Comparison of ENCODE assay signal across 30 mouse cellular contexts in the genomic region with DNA sequence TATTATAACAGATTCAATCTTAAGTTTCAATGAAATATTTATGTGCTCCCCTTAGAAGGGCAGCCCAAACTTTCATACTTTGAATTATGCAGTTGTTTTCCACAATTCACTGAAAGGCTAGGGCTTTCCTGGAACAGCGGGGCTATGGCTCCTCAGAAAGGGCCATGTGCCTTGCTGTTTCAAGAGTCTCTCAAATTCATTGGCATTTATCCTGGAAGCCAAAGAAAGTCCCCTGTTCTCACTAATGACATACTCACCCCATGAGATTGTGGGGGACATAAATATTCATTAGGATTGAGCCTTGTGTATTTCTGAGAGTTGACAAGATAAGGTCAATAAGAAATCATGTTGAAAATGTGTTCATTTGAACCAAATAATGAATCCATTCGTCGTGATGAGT.
DNase-seq lines count a peak whose midpoint lies in the region; ATAC-seq and TF ChIP-seq lines count a peak whose summit lies in the region.
"Had no signal": no experiment of that assay in that cellular context is flagged by ENCODE, and none has a peak within 500 bp of the region (broad histone marks: within the 10 kb centered on the region; RNA-seq: fewer than 3 reads in every experiment).

No protein-coding gene starts in this region.

- DNase-seq in forebrain, embryonic 14.5 days (ENCODE audit: low spot score) = peak; percentile 25
- no peak for DNase-seq in hindbrain, embryonic 14.5 days (ENCODE audit: low spot score)
- DNase-seq in hindbrain, embryonic 11.5 days (ENCODE audit: low spot score) = no peak
- peak; percentile 1 for DNase-seq in kidney, postnatal 0 days (ENCODE audit: low spot score)
- DNase-seq in midbrain, embryonic 14.5 days = peak; percentile 43
- no peak for DNase-seq in midbrain, embryonic 10.5 days (ENCODE audit: low spot score)
- DNase-seq: adrenal gland, adult 8-10 months; adrenal gland, postnatal 14 days; adrenal gland, postnatal 36 days; B cell, adult 2 months; cerebellum, adult 11 months; cerebellum, adult 18-20 months; cerebellum, adult 8-10 months; cerebellum, adult 9-11 months; cerebellum, postnatal 14 days; cerebellum, postnatal 36 days; embryo, embryonic 11 days had no signal

- no peaks in the 10 kb centered on the region for H3K9me3 ChIP-seq in forebrain, embryonic 14.5 days (replicated peaks; ENCODE audit: control insufficient read depth, low read length)
- no peaks in the 10 kb centered on the region for H3K9me3 ChIP-seq in forebrain, embryonic 12.5 days
- H3K9me3 ChIP-seq in hindbrain, embryonic 14.5 days (ENCODE audit: control insufficient read depth, low read length) = no peaks in the 10 kb centered on the region
- H3K9me3 ChIP-seq in hindbrain, embryonic 11.5 days (ENCODE audit: control insufficient read depth, low read length) = no peaks in the 10 kb centered on the region
- H3K9me3 ChIP-seq in kidney, postnatal 0 days (replicated peaks; ENCODE audit: low read length) = no peaks in the 10 kb centered on the region
- no peaks in the 10 kb centered on the region for H3K9me3 ChIP-seq in kidney, embryonic 16.5 days (ENCODE audit: low read length)
- no peaks in the 10 kb centered on the region for H3K9me3 ChIP-seq in midbrain, embryonic 14.5 days (ENCODE audit: control insufficient read depth, low read length)
- H3K9me3 ChIP-seq in midbrain, embryonic 10.5 days (replicated peaks) = no peaks in the 10 kb centered on the region
- H3K9me3 ChIP-seq: embryonic facial prominence, embryonic 13.5 days; embryonic facial prominence, embryonic 15.5 days; forebrain, embryonic 10.5 days; forebrain, embryonic 13.5 days had no signal

- no peaks in the 10 kb centered on the region for H3K36me3 ChIP-seq in forebrain, embryonic 14.5 days (ENCODE audit: control insufficient read depth, insufficient read depth, low read length)
- H3K36me3 ChIP-seq in forebrain, embryonic 12.5 days (replicated peaks) = no peaks in the 10 kb centered on the region
- no peaks in the 10 kb centered on the region for H3K36me3 ChIP-seq in hindbrain, embryonic 14.5 days (replicated peaks; ENCODE audit: control insufficient read depth, insufficient read depth)
- H3K36me3 ChIP-seq in hindbrain, embryonic 11.5 days (ENCODE audit: control insufficient read depth, insufficient read depth, low read length) = no peaks in the 10 kb centered on the region
- H3K36me3 ChIP-seq in kidney, postnatal 0 days (ENCODE audit: insufficient read depth, low read length) = no peaks in the 10 kb centered on the region
- H3K36me3 ChIP-seq in kidney, embryonic 16.5 days (ENCODE audit: insufficient read depth, low read length) = no peaks in the 10 kb centered on the region
- no peaks in the 10 kb centered on the region for H3K36me3 ChIP-seq in midbrain, embryonic 14.5 days (ENCODE audit: control insufficient read depth, insufficient read depth, low read length)
- H3K36me3 ChIP-seq in midbrain, embryonic 10.5 days = no peaks in the 10 kb centered on the region
- H3K36me3 ChIP-seq: embryonic facial prominence, embryonic 13.5 days; embryonic facial prominence, embryonic 15.5 days; forebrain, embryonic 10.5 days; G1E had no signal

- H3K4me3 ChIP-seq in forebrain, embryonic 14.5 days (ENCODE audit: low read depth, low read length) = no peak overlapping the region
- no peak overlapping the region for H3K4me3 ChIP-seq in forebrain, embryonic 12.5 days (replicated peaks)
- H3K4me3 ChIP-seq in hindbrain, embryonic 14.5 days (replicated peaks; ENCODE audit: low read length) = no peak overlapping the region
- no peak overlapping the region for H3K4me3 ChIP-seq in hindbrain, embryonic 11.5 days (ENCODE audit: low read depth, low read length)
- no peak overlapping the region for H3K4me3 ChIP-seq in kidney, postnatal 0 days (replicated peaks; ENCODE audit: low read depth, low read length)
- no peak overlapping the region for H3K4me3 ChIP-seq in kidney, embryonic 16.5 days (ENCODE audit: low read length)
- no peak overlapping the region for H3K4me3 ChIP-seq in midbrain, embryonic 14.5 days (replicated peaks; ENCODE audit: low read depth, low read length)
- H3K4me3 ChIP-seq in midbrain, embryonic 10.5 days = no peak overlapping the region
- H3K4me3 ChIP-seq: embryonic facial prominence, embryonic 13.5 days; embryonic facial prominence, embryonic 15.5 days; erythroblast, embryonic 14.5 days; forebrain, embryonic 10.5 days; forebrain, embryonic 13.5 days had no signal

- H3K27me3 ChIP-seq in forebrain, embryonic 14.5 days (replicated peaks; ENCODE audit: control insufficient read depth, insufficient read depth, low read length) = no peaks in the 10 kb centered on the region
- no peaks in the 10 kb centered on the region for H3K27me3 ChIP-seq in forebrain, embryonic 12.5 days
- no peaks in the 10 kb centered on the region for H3K27me3 ChIP-seq in hindbrain, embryonic 14.5 days (ENCODE audit: control insufficient read depth, insufficient read depth, low read length)
- no peaks in the 10 kb centered on the region for H3K27me3 ChIP-seq in hindbrain, embryonic 11.5 days (ENCODE audit: control insufficient read depth, insufficient read depth, low read length)
- H3K27me3 ChIP-seq in kidney, postnatal 0 days (ENCODE audit: insufficient read depth, low read length) = no peaks in the 10 kb centered on the region
- H3K27me3 ChIP-seq in kidney, embryonic 16.5 days (ENCODE audit: insufficient read depth, low read length) = no peaks in the 10 kb centered on the region
- no peaks in the 10 kb centered on the region for H3K27me3 ChIP-seq in midbrain, embryonic 14.5 days (ENCODE audit: control insufficient read depth, insufficient read depth, low read length)
- no peaks in the 10 kb centered on the region for H3K27me3 ChIP-seq in midbrain, embryonic 10.5 days (ENCODE audit: low read depth, poor library complexity, severe bottlenecking)
- H3K27me3 ChIP-seq: CH12.LX; embryonic facial prominence, embryonic 13.5 days; embryonic facial prominence, embryonic 15.5 days; forebrain, embryonic 13.5 days had no signal

- no peak for TF ChIP-seq CTCF in kidney, postnatal 0 days (IDR thresholded peaks at IDR 0.05; ENCODE audit: low read depth)

- no peak overlapping the region for H3K9ac ChIP-seq in forebrain, embryonic 14.5 days (ENCODE audit: low read length)
- no peak overlapping the region for H3K9ac ChIP-seq in forebrain, embryonic 12.5 days
- no peak overlapping the region for H3K9ac ChIP-seq in hindbrain, embryonic 14.5 days
- no peak overlapping the region for H3K9ac ChIP-seq in hindbrain, embryonic 11.5 days (ENCODE audit: low read depth, low read length)
- no peak overlapping the region for H3K9ac ChIP-seq in kidney, postnatal 0 days (ENCODE audit: low read depth, low read length)
- H3K9ac ChIP-seq in kidney, embryonic 16.5 days (replicated peaks; ENCODE audit: low read length) = no peak overlapping the region
- H3K9ac ChIP-seq in midbrain, embryonic 14.5 days (replicated peaks; ENCODE audit: low read length) = no peak overlapping the region
- H3K9ac ChIP-seq: embryonic facial prominence, embryonic 13.5 days; embryonic facial prominence, embryonic 15.5 days; forebrain, embryonic 13.5 days had no signal

- ATAC-seq in forebrain, embryonic 14.5 days = no peak
- ATAC-seq in forebrain, embryonic 12.5 days (ENCODE audit: low FRiP score) = no peak
- ATAC-seq in hindbrain, embryonic 14.5 days (ENCODE audit: low FRiP score) = 0 out of 2 replicates have a peak, but pooled peaks have one; percentile 59
- no peak for ATAC-seq in hindbrain, embryonic 11.5 days (ENCODE audit: low FRiP score)
- no peak for ATAC-seq in kidney, postnatal 0 days (replicated peaks; ENCODE audit: low FRiP score, low read depth)
- no peak for ATAC-seq in kidney, embryonic 16.5 days (ENCODE audit: low FRiP score, low TSS enrichment)
- peak; percentile 69; the same call in 1 of the 2 replicates for ATAC-seq in midbrain, embryonic 14.5 days (ENCODE audit: low FRiP score, low TSS enrichment)
- ATAC-seq: activated CD4-positive, CD25-positive, alpha-beta regulatory T cell, adult 4 months; CD4-positive, CD25-positive, alpha-beta regulatory T cell, adult 4 months; forebrain, embryonic 13.5 days; forebrain, embryonic 16.5 days; Patski had no signal

- H3K4me1 ChIP-seq in forebrain, embryonic 14.5 days (ENCODE audit: control insufficient read depth, insufficient read depth, low read length) = no peaks in the 10 kb centered on the region
- no peaks in the 10 kb centered on the region for H3K4me1 ChIP-seq in forebrain, embryonic 12.5 days
- H3K4me1 ChIP-seq in hindbrain, embryonic 14.5 days (replicated peaks; ENCODE audit: control insufficient read depth, insufficient read depth, low read length) = no peaks in the 10 kb centered on the region
- no peaks in the 10 kb centered on the region for H3K4me1 ChIP-seq in hindbrain, embryonic 11.5 days (replicated peaks; ENCODE audit: control insufficient read depth, insufficient read depth, low read length)
- H3K4me1 ChIP-seq in kidney, postnatal 0 days (replicated peaks; ENCODE audit: insufficient read depth, low read length) = no peaks in the 10 kb centered on the region
- no peaks in the 10 kb centered on the region for H3K4me1 ChIP-seq in kidney, embryonic 16.5 days (ENCODE audit: insufficient read depth, low read length)
- H3K4me1 ChIP-seq in midbrain, embryonic 14.5 days (ENCODE audit: control insufficient read depth, insufficient read depth, low read length) = 0 out of 2 replicates have a peak, but pooled peaks cover 7% of the 10 kb centered on the region
- no peaks in the 10 kb centered on the region for H3K4me1 ChIP-seq in midbrain, embryonic 10.5 days
- H3K4me1 ChIP-seq: embryonic facial prominence, embryonic 13.5 days; embryonic facial prominence, embryonic 15.5 days; forebrain, embryonic 10.5 days; forebrain, embryonic 13.5 days had no signal

- H3K4me2 ChIP-seq in forebrain, embryonic 14.5 days (ENCODE audit: low read length) = no peak overlapping the region
- no peak overlapping the region for H3K4me2 ChIP-seq in forebrain, embryonic 12.5 days
- H3K4me2 ChIP-seq in hindbrain, embryonic 14.5 days (replicated peaks) = no peak overlapping the region
- H3K4me2 ChIP-seq in hindbrain, embryonic 11.5 days (replicated peaks; ENCODE audit: low read depth, low read length) = no peak overlapping the region
- no peak overlapping the region for H3K4me2 ChIP-seq in kidney, postnatal 0 days (ENCODE audit: low read length)
- no peak overlapping the region for H3K4me2 ChIP-seq in kidney, embryonic 16.5 days (replicated peaks; ENCODE audit: low read depth, low read length)
- no peak overlapping the region for H3K4me2 ChIP-seq in midbrain, embryonic 14.5 days (ENCODE audit: low read length)
- H3K4me2 ChIP-seq: embryonic facial prominence, embryonic 13.5 days; embryonic facial prominence, embryonic 15.5 days; forebrain, embryonic 13.5 days had no signal

- no peak overlapping the region for H3K27ac ChIP-seq in forebrain, embryonic 14.5 days (ENCODE audit: low read depth, low read length)
- no peak overlapping the region for H3K27ac ChIP-seq in forebrain, embryonic 12.5 days
- H3K27ac ChIP-seq in hindbrain, embryonic 14.5 days = no peak overlapping the region
- no peak overlapping the region for H3K27ac ChIP-seq in hindbrain, embryonic 11.5 days (ENCODE audit: low read depth, low read length)
- H3K27ac ChIP-seq in kidney, postnatal 0 days = no peak overlapping the region
- no peak overlapping the region for H3K27ac ChIP-seq in kidney, embryonic 16.5 days (ENCODE audit: low read length)
- H3K27ac ChIP-seq in midbrain, embryonic 14.5 days (replicated peaks; ENCODE audit: low read depth, low read length) = no peak overlapping the region
- no peak overlapping the region for H3K27ac ChIP-seq in midbrain, embryonic 10.5 days (replicated peaks)
- H3K27ac ChIP-seq: embryonic facial prominence, embryonic 13.5 days; embryonic facial prominence, embryonic 15.5 days; forebrain, embryonic 10.5 days; forebrain, embryonic 13.5 days had no signal

- 75% methylated on average over 3 of the region's 3 CpGs for WGBS in forebrain, embryonic 14.5 days
- WGBS in forebrain, embryonic 12.5 days = 70% methylated on average over 3 of the region's 3 CpGs
- 66% methylated on average over 3 of the region's 3 CpGs for WGBS in hindbrain, embryonic 14.5 days
- 75% methylated on average over 3 of the region's 3 CpGs for WGBS in hindbrain, embryonic 11.5 days
- WGBS in kidney, postnatal 0 days = 74% methylated on average over 3 of the region's 3 CpGs
- 72% methylated on average over 3 of the region's 3 CpGs for WGBS in kidney, embryonic 16.5 days
- 49% methylated on average over 3 of the region's 3 CpGs for WGBS in midbrain, embryonic 14.5 days
- 80% methylated on average over 3 of the region's 3 CpGs for WGBS in midbrain, embryonic 10.5 days

Comparison
In these comparisons a context has a peak if more than half of its experiments do, and no peak if none do; other contexts are left out.
1. ATAC-seq: peak in hindbrain, embryonic 14.5 days (single experiment) and midbrain, embryonic 14.5 days (single experiment); none in forebrain, embryonic 14.5 days (single experiment), forebrain, embryonic 12.5 days (single experiment), hindbrain, embryonic 11.5 days (single experiment), kidney, postnatal 0 days (single experiment) and kidney, embryonic 16.5 days (single experiment).
2. DNase-seq: peak in forebrain, embryonic 14.5 days (single experiment), kidney, postnatal 0 days (single experiment) and midbrain, embryonic 14.5 days (single experiment); none in hindbrain, embryonic 14.5 days (single experiment), hindbrain, embryonic 11.5 days (single experiment) and midbrain, embryonic 10.5 days (single experiment).